Mouse (Mus musculus) limb, embryonic 12.5 days (tissue): ENCODE measurements around the gene Boc. TPM values are rescaled to one million over a fixed set of nuclear protein-coding genes. Genes with fewer than 3 reads are reported as not detected.

Experiments
- ATAC-seq: fragments of 200-750 bp; cut with Nextera tagmentation; 2 replicates; pipeline ENCODE4 v1.8.0; 2017; ENCODE audit warnings: low read depth, moderate TSS enrichment; ENCODE audit not compliant: insufficient number of reproducible peaks, insufficient read depth, low FRiP score, low TSS enrichment
- H3K27ac ChIP-seq: fragments of 300-500 bp; sonication (generic); 2 replicates; pipeline ENCODE4 v1.5.1; 2016; ENCODE audit warnings: mild to moderate bottlenecking, moderate library complexity
- H3K27me3 ChIP-seq: fragments of 300-500 bp; sonication (generic); 2 replicates; pipeline ENCODE4 v1.6.1; 2016; ENCODE audit warnings: mild to moderate bottlenecking, moderate library complexity
- H3K36me3 ChIP-seq: fragments of 300-500 bp; sonication (generic); 2 replicates; pipeline ENCODE4 v1.6.1; 2016; ENCODE audit warnings: mild to moderate bottlenecking, moderate library complexity
- H3K4me1 ChIP-seq: fragments of 300-500 bp; sonication (generic); replicated peaks from 2 replicates; pipeline ENCODE4 v1.6.1; 2016
- H3K4me2 ChIP-seq: fragments of 300-500 bp; sonication (generic); 2 replicates; pipeline ENCODE4 v1.6.1; 2016; ENCODE audit warnings: mild to moderate bottlenecking, moderate library complexity
- H3K4me3 ChIP-seq: fragments of 300-500 bp; sonication (generic); replicated peaks from 2 replicates; pipeline ENCODE4 v1.5.1; 2016; ENCODE audit warnings: mild to moderate bottlenecking
- H3K9ac ChIP-seq: fragments of 300-500 bp; sonication (generic); replicated peaks from 2 replicates; pipeline ENCODE4 v1.6.1; 2016; ENCODE audit warnings: mild to moderate bottlenecking, moderate library complexity
- H3K9me3 ChIP-seq: fragments of 300-500 bp; sonication (generic); 2 replicates; pipeline ENCODE4 v1.6.1; 2016; ENCODE audit warnings: mild to moderate bottlenecking, moderate library complexity
- WGBS: fragments of 180-500 bp; shearing (Covaris S2); methylation state at CpG from one replicate; pipeline ENCODE4 v1.1.7; 2016; 5-methylcytosine and 5-hydroxymethylcytosine counted together
- polyA plus RNA-seq: library from polyadenylated mRNA; unstranded; fragments of >200 nt; fragmentation: Nextera tagmentation; extraction: Ambion mirVana; gene quantifications from 2 replicates; pipeline ENCODE4 v1.2.1, GENCODE M21; 2016

Boc gene
- polyA plus RNA-seq, 1 experiment from 2014 or later: 43.1 TPM

GRCm38 (mm10) chr16:44505243-44505642 lies 53.5 kb downstream of the Boc start:
- WGBS: 93% methylated on average over 1 of the region's 1 CpGs
- H3K4me1 ChIP-seq: peaks cover 34% of the 10 kb centered on the region
- H3K9ac ChIP-seq: no peak overlapping the region
- no peak overlapping the region for H3K4me3 ChIP-seq
- no peak for ATAC-seq
- no peak overlapping the region for H3K27ac ChIP-seq
- no peak overlapping the region for H3K4me2 ChIP-seq
- peaks cover 9% of the 10 kb centered on the region; the same call in 1 of the 2 replicates for H3K9me3 ChIP-seq
- no peaks in the 10 kb centered on the region for H3K27me3 ChIP-seq
- H3K36me3 ChIP-seq: peaks cover 97% of the 10 kb centered on the region

- H3K36me3 ChIP-seq: peaks cover 98% of the 10 kb centered on the region
- 78% methylated on average over 8 of the region's 8 CpGs for WGBS
- H3K4me3 ChIP-seq: no peak overlapping the region
- peaks cover 16% of the 10 kb centered on the region for H3K4me1 ChIP-seq
- peaks cover 9% of the 10 kb centered on the region; the same call in 1 of the 2 replicates for H3K9me3 ChIP-seq
- H3K27me3 ChIP-seq: no peaks in the 10 kb centered on the region
- peak overlapping the region; percentile 59; the same call in 1 of the 2 replicates for H3K27ac ChIP-seq
- ATAC-seq: no peak
- H3K9ac ChIP-seq: no peak overlapping the region
- H3K4me2 ChIP-seq: no peak overlapping the region
Measured at GRCm38 (mm10) chr16:44502895-44503575, 55.7 kb downstream of the Boc start.

- H3K4me1 ChIP-seq: peaks cover 9% of the 10 kb centered on the region
- H3K9ac ChIP-seq: no peak overlapping the region
- H3K4me2 ChIP-seq: no peak overlapping the region
- peaks cover 9% of the 10 kb centered on the region; the same call in 1 of the 2 replicates for H3K9me3 ChIP-seq
- WGBS: 87% methylated on average over 7 of the region's 7 CpGs
- H3K27ac ChIP-seq: no peak overlapping the region
- H3K27me3 ChIP-seq: no peaks in the 10 kb centered on the region
- no peak overlapping the region for H3K4me3 ChIP-seq
- H3K36me3 ChIP-seq: peaks cover 98% of the 10 kb centered on the region
- ATAC-seq: no peak
Measured at GRCm38 (mm10) chr16:44502325-44502724, 56.4 kb downstream of the Boc start.

GRCm38 (mm10) chr16:44501783-44502182 lies 56.9 kb downstream of the Boc start:
- Histone ChIP-seq H3K4me3 (no peak overlapping the region), H3K9me3 (peaks cover 9% of the 10 kb centered on the region; the same call in 1 of the 2 replicates), H3K36me3 (peaks cover 99% of the 10 kb centered on the region), H3K27me3 (no peaks in the 10 kb centered on the region), H3K4me1 (peaks cover 8% of the 10 kb centered on the region), H3K9ac (no peak overlapping the region), H3K4me2 (no peak overlapping the region), H3K27ac (no peak overlapping the region)
- ATAC-seq: no peak
- 90% methylated on average over 10 of the region's 10 CpGs for WGBS

GRCm38 (mm10) chr16:44498447-44498846 lies 60.2 kb downstream of the Boc start:
- ATAC-seq: no peak
- H3K9me3 ChIP-seq: no peaks in the 10 kb centered on the region
- H3K9ac ChIP-seq: no peak overlapping the region
- no peak overlapping the region for H3K4me3 ChIP-seq
- peaks cover 38% of the 10 kb centered on the region for H3K4me1 ChIP-seq
- H3K36me3 ChIP-seq: peaks cover 91% of the 10 kb centered on the region
- H3K4me2 ChIP-seq: no peak overlapping the region
- no peak overlapping the region for H3K27ac ChIP-seq
- no peaks in the 10 kb centered on the region for H3K27me3 ChIP-seq
- WGBS: 91% methylated on average over 3 of the region's 3 CpGs

GRCm38 (mm10) chr16:44496971-44497464 lies 61.7 kb downstream of the Boc start:
- peaks cover 43% of the 10 kb centered on the region for H3K4me1 ChIP-seq
- peak overlapping the region; percentile 53; the same call in 1 of the 2 replicates for H3K27ac ChIP-seq
- H3K9ac ChIP-seq: no peak overlapping the region
- H3K27me3 ChIP-seq: no peaks in the 10 kb centered on the region
- 72% methylated on average over 15 of the region's 15 CpGs for WGBS
- H3K4me3 ChIP-seq: no peak overlapping the region
- no peak for ATAC-seq
- peaks cover 92% of the 10 kb centered on the region for H3K36me3 ChIP-seq
- H3K9me3 ChIP-seq: no peaks in the 10 kb centered on the region
- no peak overlapping the region for H3K4me2 ChIP-seq

GRCm38 (mm10) chr16:44494441-44495108 lies 64.1 kb downstream of the Boc start:
- no peak overlapping the region for H3K4me2 ChIP-seq
- no peaks in the 10 kb centered on the region for H3K27me3 ChIP-seq
- H3K4me3 ChIP-seq: no peak overlapping the region
- 20% methylated on average over 8 of the region's 8 CpGs for WGBS
- H3K9ac ChIP-seq: no peak overlapping the region
- peaks cover 43% of the 10 kb centered on the region for H3K4me1 ChIP-seq
- peak; percentile 60 for ATAC-seq
- H3K9me3 ChIP-seq: no peaks in the 10 kb centered on the region
- H3K36me3 ChIP-seq: peaks cover 92% of the 10 kb centered on the region
- H3K27ac ChIP-seq: peak overlapping the region; percentile 90

- Histone ChIP-seq H3K4me2 (no peak overlapping the region), H3K4me1 (peaks cover 43% of the 10 kb centered on the region), H3K9ac (no peak overlapping the region), H3K36me3 (peaks cover 92% of the 10 kb centered on the region), H3K27me3 (no peaks in the 10 kb centered on the region), H3K4me3 (no peak overlapping the region), H3K27ac (peak overlapping the region; percentile 90), H3K9me3 (no peaks in the 10 kb centered on the region)
- 43% methylated on average over 6 of the region's 6 CpGs for WGBS
- ATAC-seq: no peak
Measured at GRCm38 (mm10) chr16:44493868-44494267, 64.8 kb downstream of the Boc start.

- H3K36me3 ChIP-seq: peaks cover 92% of the 10 kb centered on the region
- peaks cover 43% of the 10 kb centered on the region for H3K4me1 ChIP-seq
- H3K27me3 ChIP-seq: no peaks in the 10 kb centered on the region
- no peak overlapping the region for H3K4me2 ChIP-seq
- 85% methylated on average over 9 of the region's 9 CpGs for WGBS
- no peak for ATAC-seq
- H3K4me3 ChIP-seq: no peak overlapping the region
- no peak overlapping the region for H3K27ac ChIP-seq
- no peaks in the 10 kb centered on the region for H3K9me3 ChIP-seq
- H3K9ac ChIP-seq: no peak overlapping the region
Measured at GRCm38 (mm10) chr16:44492706-44493105, 66.0 kb downstream of the Boc start.

- Histone ChIP-seq H3K36me3 (peaks cover 92% of the 10 kb centered on the region), H3K9me3 (no peaks in the 10 kb centered on the region), H3K4me2 (no peak overlapping the region), H3K4me3 (no peak overlapping the region), H3K27ac (no peak overlapping the region), H3K27me3 (no peaks in the 10 kb centered on the region), H3K9ac (no peak overlapping the region), H3K4me1 (peaks cover 42% of the 10 kb centered on the region)
- WGBS: 93% methylated on average over 6 of the region's 6 CpGs
- ATAC-seq: no peak
Measured at GRCm38 (mm10) chr16:44492151-44492550, 66.5 kb downstream of the Boc start.

- Histone ChIP-seq H3K4me1 (peaks cover 31% of the 10 kb centered on the region), H3K4me2 (no peak overlapping the region), H3K27ac (no peak overlapping the region), H3K9me3 (no peaks in the 10 kb centered on the region), H3K4me3 (no peak overlapping the region), H3K27me3 (no peaks in the 10 kb centered on the region), H3K9ac (no peak overlapping the region), H3K36me3 (peaks cover 92% of the 10 kb centered on the region)
- WGBS: 93% methylated on average over 9 of the region's 9 CpGs
- ATAC-seq: no peak
Measured at GRCm38 (mm10) chr16:44491051-44491450, 67.6 kb downstream of the Boc start.
